In the genomic region with DNA sequence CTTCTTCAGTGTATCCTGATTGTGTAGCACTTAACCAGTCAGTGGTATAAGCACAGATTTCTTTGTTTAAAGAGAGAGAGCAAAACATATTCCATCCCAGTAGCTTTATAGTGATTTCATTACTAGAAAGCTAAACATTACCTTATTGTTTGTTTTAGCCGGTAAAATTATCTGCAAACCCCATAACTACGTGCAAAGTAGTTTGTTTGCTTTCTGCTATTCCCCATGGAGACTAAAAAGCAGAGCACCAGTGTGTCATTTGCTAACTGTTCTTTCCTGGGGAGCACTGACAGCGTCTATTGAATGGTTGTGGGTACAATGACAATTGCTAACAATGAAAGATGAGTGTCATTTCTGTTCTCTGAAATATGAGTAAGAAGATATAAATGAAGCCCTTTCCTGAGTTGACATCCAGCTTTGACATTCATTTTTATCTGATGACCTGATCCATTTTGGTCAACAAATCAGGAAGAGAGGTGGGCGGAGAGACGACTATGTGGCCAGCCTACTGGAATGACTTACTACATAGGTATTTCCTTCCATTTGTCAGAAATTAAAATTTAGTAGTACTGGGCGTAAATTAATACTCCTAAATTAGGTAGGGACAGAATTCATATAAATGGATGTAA, we compare ENCODE assay signal across 23 mouse cellular contexts.
A peak's percentile ranks its signal among the peaks of the same experiment; 100 is the strongest.
DNase-seq lines count a peak whose midpoint lies in the region; ATAC-seq and TF ChIP-seq lines count a peak whose summit lies in the region.
"Had no signal": no experiment of that assay in that cellular context is flagged by ENCODE, and none has a peak within 500 bp of the region (broad histone marks: within the 10 kb centered on the region; RNA-seq: fewer than 3 reads in every experiment).

No protein-coding gene starts in this region.

- H3K27ac ChIP-seq in kidney, adult 2 months (ENCODE audit: insufficient read depth, low read depth, low read length), result no peak overlapping the region
- no peak overlapping the region for H3K27ac ChIP-seq in lung, embryonic 14.5 days (ENCODE audit: low read depth)
- no peak overlapping the region for H3K27ac ChIP-seq in intestine, embryonic 16.5 days (ENCODE audit: low read length)
- H3K27ac ChIP-seq: embryonic facial prominence, embryonic 13.5 days; forebrain, embryonic 15.5 days; heart, embryonic 10.5 days; hindbrain, embryonic 12.5 days; left cerebral cortex, adult 2 months; lung, embryonic 15.5 days; midbrain, embryonic 13.5 days; neural tube, embryonic 12.5 days had no signal

- 53% methylated on average over 6 of the region's 6 CpGs for WGBS in kidney, adult 2 months
- 45% methylated on average over 6 of the region's 6 CpGs for WGBS in lung, embryonic 14.5 days
- WGBS in intestine, embryonic 16.5 days, result 51% methylated on average over 6 of the region's 6 CpGs

- H3K9me3 ChIP-seq in lung, embryonic 14.5 days (ENCODE audit: low read depth, low read length), result no peaks in the 10 kb centered on the region
- no peaks in the 10 kb centered on the region for H3K9me3 ChIP-seq in intestine, embryonic 16.5 days (ENCODE audit: control insufficient read depth, low read length)
- H3K9me3 ChIP-seq: embryonic facial prominence, embryonic 13.5 days; forebrain, embryonic 15.5 days; heart, embryonic 10.5 days; hindbrain, embryonic 12.5 days; lung, embryonic 15.5 days; midbrain, embryonic 13.5 days; neural tube, embryonic 12.5 days had no signal

- ATAC-seq in lung, embryonic 14.5 days (ENCODE audit: insufficient read depth), result no peak
- peak; percentile 52; the same call in 1 of the 2 replicates for ATAC-seq in intestine, embryonic 16.5 days
- ATAC-seq: forebrain, embryonic 15.5 days; midbrain, embryonic 13.5 days had no signal

- DNase-seq in kidney, adult 2 months, result peak; percentile 20
- DNase-seq in kidney, adult 11 months, result no peak
- DNase-seq in lung, embryonic 14.5 days, result peak; percentile 27
- no peak for DNase-seq in lung, postnatal 4 days
- peak; percentile 21 for DNase-seq in 416B (ENCODE audit: low read depth)
- no peak for DNase-seq in urinary bladder, postnatal 14 days (ENCODE audit: low spot score)
- DNase-seq: adrenal gland, postnatal 25 days; cerebellum, adult 8-10 months; cerebellum, postnatal 36 days; embryo, embryonic 11 days; gastrocnemius, postnatal 10 days; heart, postnatal 14 days; right cerebral cortex, postnatal 25 days; thymus, postnatal 14 days had no signal

- H3K4me2 ChIP-seq in lung, embryonic 14.5 days, result no peak overlapping the region
- no peak overlapping the region for H3K4me2 ChIP-seq in intestine, embryonic 16.5 days (ENCODE audit: low read depth, low read length)
- H3K4me2 ChIP-seq: embryonic facial prominence, embryonic 13.5 days; forebrain, embryonic 15.5 days; hindbrain, embryonic 12.5 days; lung, embryonic 15.5 days; midbrain, embryonic 13.5 days; neural tube, embryonic 12.5 days had no signal

- no peak for TF ChIP-seq POLR2A in kidney, adult 2 months (IDR thresholded peaks at IDR 0.05; ENCODE audit: low read depth, low read length)

- no peak overlapping the region for H3K4me3 ChIP-seq in kidney, adult 2 months (ENCODE audit: insufficient read depth, low read depth, low read length)
- no peak overlapping the region for H3K4me3 ChIP-seq in lung, embryonic 14.5 days (ENCODE audit: low read depth, low read length)
- no peak overlapping the region for H3K4me3 ChIP-seq in intestine, embryonic 16.5 days (ENCODE audit: low read length)
- H3K4me3 ChIP-seq: embryonic facial prominence, embryonic 13.5 days; forebrain, embryonic 15.5 days; heart, embryonic 10.5 days; hindbrain, embryonic 12.5 days; left cerebral cortex, adult 2 months; lung, embryonic 15.5 days; midbrain, embryonic 13.5 days; neural tube, embryonic 12.5 days had no signal

- H3K4me1 ChIP-seq in kidney, adult 2 months (ENCODE audit: control insufficient read depth, insufficient read depth, low read length), result peaks cover 4% of the 10 kb centered on the region
- H3K4me1 ChIP-seq in lung, embryonic 14.5 days (ENCODE audit: insufficient read depth), result no peaks in the 10 kb centered on the region; the same call in 1 of the 2 replicates
- H3K4me1 ChIP-seq in intestine, embryonic 16.5 days (ENCODE audit: control insufficient read depth, insufficient read depth, low read length), result peaks cover 6% of the 10 kb centered on the region; the same call in 1 of the 2 replicates
- H3K4me1 ChIP-seq: hindbrain, embryonic 12.5 days; neural tube, embryonic 12.5 days had no signal

- no peak overlapping the region for H3K9ac ChIP-seq in lung, embryonic 14.5 days
- no peak overlapping the region for H3K9ac ChIP-seq in intestine, embryonic 16.5 days (ENCODE audit: low read depth, low read length)
- H3K9ac ChIP-seq: embryonic facial prominence, embryonic 13.5 days; forebrain, embryonic 15.5 days; hindbrain, embryonic 12.5 days; lung, embryonic 15.5 days; midbrain, embryonic 13.5 days; neural tube, embryonic 12.5 days had no signal

- no peaks in the 10 kb centered on the region for H3K36me3 ChIP-seq in kidney, adult 2 months (ENCODE audit: control insufficient read depth, insufficient read depth, low read length)
- H3K36me3 ChIP-seq in lung, embryonic 14.5 days (ENCODE audit: insufficient read depth), result no peaks in the 10 kb centered on the region
- no peaks in the 10 kb centered on the region for H3K36me3 ChIP-seq in intestine, embryonic 16.5 days (ENCODE audit: control insufficient read depth, insufficient read depth, low read length)
- H3K36me3 ChIP-seq: embryonic facial prominence, embryonic 13.5 days; forebrain, embryonic 15.5 days; heart, embryonic 10.5 days; hindbrain, embryonic 12.5 days; lung, embryonic 15.5 days; midbrain, embryonic 13.5 days; neural tube, embryonic 12.5 days had no signal

- H3K27me3 ChIP-seq in kidney, adult 2 months (replicated peaks; ENCODE audit: control insufficient read depth, insufficient read depth, low read length), result no peaks in the 10 kb centered on the region
- H3K27me3 ChIP-seq in lung, embryonic 14.5 days (ENCODE audit: insufficient read depth, low read length), result no peaks in the 10 kb centered on the region
- no peaks in the 10 kb centered on the region for H3K27me3 ChIP-seq in intestine, embryonic 16.5 days (replicated peaks; ENCODE audit: control insufficient read depth, insufficient read depth, low read length)
- H3K27me3 ChIP-seq: embryonic facial prominence, embryonic 13.5 days; forebrain, embryonic 15.5 days; hindbrain, embryonic 12.5 days; lung, embryonic 15.5 days; midbrain, embryonic 13.5 days; neural tube, embryonic 12.5 days had no signal

- TF ChIP-seq CTCF in kidney, adult 2 months (conservative IDR thresholded peaks at IDR 0.05; ENCODE audit: insufficient read depth, insufficient read length, low read depth, low read length), result no peak
- no peak for TF ChIP-seq CTCF in lung, embryonic 14.5 days (IDR thresholded peaks at IDR 0.05; ENCODE audit: low read depth)

Comparison
In these comparisons a context has a peak if more than half of its experiments do, and no peak if none do; other contexts are left out.
1. DNase-seq: peak in kidney, adult 2 months (single experiment), lung, embryonic 14.5 days (single experiment) and 416B (single experiment); none in kidney, adult 11 months (single experiment), lung, postnatal 4 days (0 of 2) and urinary bladder, postnatal 14 days (single experiment).